Mouse (Mus musculus) lung, postnatal 0 days (tissue): ENCODE results near the gene Ptprg. TPM values are rescaled to one million over a fixed set of nuclear protein-coding genes. Genes with fewer than 3 reads are reported as not detected.
"Not testable (repeated sequence)": the region's sequence is repeated elsewhere in the genome, so short reads cannot be mapped to it uniquely, and the experiment has no call there.

Experiments
- ATAC-seq: fragments of 200-750 bp; cut with Nextera tagmentation; 2 replicates; pipeline ENCODE4 v1.8.0; 2017; ENCODE audit warnings: moderate library complexity
- DNase-seq: peaks from one replicate; pipeline ENCODE4 v3.0.0-alpha.2; 2016; ENCODE audit warnings: low spot score
- H3K27ac ChIP-seq: fragments of 300-500 bp; sonication (generic); 2 replicates; pipeline ENCODE4 v1.5.1; 2014; ENCODE audit warnings: antibody characterized with exemption, mild to moderate bottlenecking, low read length, mixed read lengths
- H3K27me3 ChIP-seq: fragments of 300-500 bp; sonication (generic); replicated peaks from 2 replicates; pipeline ENCODE4 v1.6.1; 2014; ENCODE audit warnings: low read length, mixed read lengths; ENCODE audit not compliant: insufficient read depth
- H3K36me3 ChIP-seq: fragments of 300-500 bp; sonication (generic); 2 replicates; pipeline ENCODE4 v1.6.1; 2014; ENCODE audit warnings: low read length, mixed read lengths; ENCODE audit not compliant: insufficient read depth
- H3K4me1 ChIP-seq: fragments of 300-500 bp; sonication (generic); 2 replicates; pipeline ENCODE4 v1.6.1; 2014; ENCODE audit warnings: antibody characterized with exemption, low read depth, low read length, mixed read lengths; ENCODE audit not compliant: insufficient read depth
- H3K4me2 ChIP-seq: fragments of 300-500 bp; sonication (generic); replicated peaks from 2 replicates; pipeline ENCODE4 v1.6.1; 2014; ENCODE audit warnings: low read depth, mild to moderate bottlenecking, low read length, moderate library complexity, mixed read lengths
- H3K4me3 ChIP-seq: fragments of 300-500 bp; sonication (generic); 2 replicates; pipeline ENCODE4 v1.5.1; 2014; ENCODE audit warnings: low read depth, low read length
- H3K9ac ChIP-seq: fragments of 300-500 bp; sonication (generic); replicated peaks from 2 replicates; pipeline ENCODE4 v1.6.1; 2014; ENCODE audit warnings: low read depth, mild to moderate bottlenecking
- H3K9me3 ChIP-seq: fragments of 300-500 bp; sonication (generic); 2 replicates; pipeline ENCODE4 v1.6.1; 2016; ENCODE audit warnings: low read length, mixed read lengths
- CTCF ChIP-seq: IDR thresholded peaks from 2 replicates; pipeline ENCODE4 v1.5.1; 2016; ENCODE audit warnings: antibody characterized with exemption, mild to moderate bottlenecking
- EP300 ChIP-seq: IDR thresholded peaks from 2 replicates; pipeline ENCODE4 v1.6.1; 2016; ENCODE audit warnings: antibody characterized with exemption, mild to moderate bottlenecking, control low read depth
- WGBS: fragments of 180-500 bp; shearing (Covaris S2); extraction: QIAGEN DNeasy Blood & Tissue Kit; methylation state at CpG from one replicate; pipeline ENCODE4 v1.1.7; 2014; 5-methylcytosine and 5-hydroxymethylcytosine counted together
- polyA plus RNA-seq: library from polyadenylated mRNA; unstranded; fragments of >200 nt; fragmentation: Nextera tagmentation; extraction: Ambion mirVana; gene quantifications from 2 replicates; pipeline ENCODE4 v1.2.1, GENCODE M21; 2015

Gene Ptprg
- polyA plus RNA-seq, 1 experiment from 2014 or later = 19.4 TPM

- TF ChIP-seq CTCF = no peak
- TF ChIP-seq EP300 = no peak
- no peak overlapping the region for H3K4me2 ChIP-seq
- no peaks in the 10 kb centered on the region for H3K4me1 ChIP-seq
- no peak overlapping the region for H3K9ac ChIP-seq
- H3K9me3 ChIP-seq = no peaks in the 10 kb centered on the region
- no peak for ATAC-seq
- no peaks in the 10 kb centered on the region for H3K36me3 ChIP-seq
- H3K27me3 ChIP-seq = no peaks in the 10 kb centered on the region
- 70% methylated on average over 8 of the region's 8 CpGs for WGBS
- H3K27ac ChIP-seq = no peak overlapping the region
- no peak for DNase-seq
- no peak overlapping the region for H3K4me3 ChIP-seq
Observed at GRCm38 (mm10) chr14:11962561-11962960, 409.2 kb downstream of the Ptprg start.

- no peak for TF ChIP-seq CTCF
- no peak for TF ChIP-seq EP300
- H3K4me3 ChIP-seq = no peak overlapping the region
- no peaks in the 10 kb centered on the region for H3K36me3 ChIP-seq
- no peak for ATAC-seq
- no peak overlapping the region for H3K4me2 ChIP-seq
- H3K27ac ChIP-seq = no peak overlapping the region
- 86% methylated on average over 10 of the region's 10 CpGs for WGBS
- H3K4me1 ChIP-seq = no peaks in the 10 kb centered on the region
- DNase-seq = no peak
- no peaks in the 10 kb centered on the region for H3K9me3 ChIP-seq
- no peak overlapping the region for H3K9ac ChIP-seq
- no peaks in the 10 kb centered on the region for H3K27me3 ChIP-seq
Observed at GRCm38 (mm10) chr14:11963791-11964190, 410.5 kb downstream of the Ptprg start.

DNA sequence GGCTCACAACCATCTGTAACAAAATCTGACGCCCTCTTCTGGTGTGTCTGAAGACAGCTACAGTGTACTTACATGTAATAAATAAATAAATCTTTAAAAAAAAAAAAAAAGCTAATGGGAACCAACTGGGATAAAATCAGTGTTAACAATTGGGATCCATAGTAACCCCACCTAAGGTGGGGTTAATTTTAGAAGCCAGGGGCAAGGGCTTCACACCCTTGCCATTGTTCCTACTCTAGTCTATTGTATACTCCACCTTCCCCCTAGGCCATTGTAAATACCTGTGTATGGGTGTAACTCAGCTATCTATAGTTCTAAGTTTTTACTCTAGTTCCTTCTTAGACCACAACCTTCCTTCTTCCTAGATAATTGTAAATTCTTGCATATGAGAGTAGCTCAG is 411.0 kb downstream of the Ptprg start:
- DNase-seq, H3K9ac ChIP-seq, H3K9me3 ChIP-seq, H3K4me2 ChIP-seq, H3K27ac ChIP-seq, H3K4me3 ChIP-seq, H3K4me1 ChIP-seq, H3K27me3 ChIP-seq, ATAC-seq, H3K36me3 ChIP-seq: not testable (repeated sequence)
- 56% methylated on average over 1 of the region's 1 CpGs for WGBS

- Histone ChIP-seq H3K4me1 (no peaks in the 10 kb centered on the region), H3K4me3 (no peak overlapping the region), H3K9me3 (no peaks in the 10 kb centered on the region), H3K9ac (no peak overlapping the region), H3K4me2 (no peak overlapping the region), H3K27me3 (no peaks in the 10 kb centered on the region), H3K36me3 (no peaks in the 10 kb centered on the region), H3K27ac (no peak overlapping the region)
- 28% methylated on average over 5 of the region's 5 CpGs for WGBS
- DNase-seq (no peak), ATAC-seq (peak; percentile 25; the same call in 1 of the 2 replicates)
- TF ChIP-seq EP300 = no peak
- no peak for TF ChIP-seq CTCF
Observed at GRCm38 (mm10) chr14:11965878-11966277, 412.5 kb downstream of the Ptprg start.

DNA sequence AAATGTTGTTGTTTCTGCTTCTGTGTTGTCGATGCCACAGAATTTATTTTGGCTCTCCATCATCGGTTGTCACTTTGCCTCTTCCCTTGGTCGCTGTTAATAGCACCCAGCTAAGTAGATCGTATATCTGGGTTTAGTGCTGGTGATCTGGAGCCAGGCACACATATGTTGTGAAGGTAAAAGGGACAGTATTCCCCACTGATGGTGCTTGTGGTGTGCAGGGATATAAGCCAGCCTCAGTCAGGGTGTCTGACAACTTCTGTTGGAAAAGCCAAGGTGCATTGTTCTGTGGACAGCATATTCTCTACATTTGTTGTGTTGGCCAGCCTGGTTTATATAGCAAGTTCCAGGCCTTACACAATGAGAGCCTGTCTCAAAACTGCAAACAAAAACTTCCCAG is 428.4 kb downstream of the Ptprg start:
- ATAC-seq = no peak
- Histone ChIP-seq H3K27ac (no peak overlapping the region), H3K9ac (no peak overlapping the region), H3K27me3 (no peaks in the 10 kb centered on the region), H3K36me3 (no peaks in the 10 kb centered on the region), H3K4me2 (no peak overlapping the region), H3K9me3 (no peaks in the 10 kb centered on the region), H3K4me1 (no peaks in the 10 kb centered on the region), H3K4me3 (no peak overlapping the region)
- TF ChIP-seq CTCF = no peak
- TF ChIP-seq EP300 = no peak
- 65% methylated on average over 4 of the region's 4 CpGs for WGBS
- DNase-seq = no peak

DNA sequence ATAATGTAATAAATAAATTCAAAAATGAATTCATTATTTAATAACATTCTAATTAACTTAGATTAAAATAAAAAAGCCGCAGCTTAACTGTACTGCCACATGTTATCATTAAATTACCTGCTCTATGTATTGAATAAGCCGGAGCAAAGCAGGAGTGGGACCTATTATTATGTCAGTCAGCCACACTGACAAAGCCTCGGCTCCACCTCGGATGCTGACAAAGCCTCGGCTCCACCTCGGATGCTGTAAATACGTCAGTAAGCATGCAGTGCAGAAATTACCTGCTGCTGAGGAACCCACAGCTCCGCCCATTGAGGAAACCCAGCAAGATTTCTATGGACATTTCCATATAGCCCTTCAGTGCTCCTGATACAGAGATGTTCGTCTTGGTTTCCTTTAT is 429.7 kb downstream of the Ptprg start:
- no peaks in the 10 kb centered on the region for H3K9me3 ChIP-seq
- no peaks in the 10 kb centered on the region for H3K36me3 ChIP-seq
- no peak overlapping the region for H3K4me3 ChIP-seq
- WGBS = 84% methylated on average over 9 of the region's 9 CpGs
- ATAC-seq (no peak), DNase-seq (no peak)
- H3K27me3 ChIP-seq = no peaks in the 10 kb centered on the region
- no peak overlapping the region for H3K4me2 ChIP-seq
- no peak overlapping the region for H3K9ac ChIP-seq
- no peaks in the 10 kb centered on the region for H3K4me1 ChIP-seq
- H3K27ac ChIP-seq = no peak overlapping the region
- TF ChIP-seq CTCF (no peak), EP300 (no peak)

DNA sequence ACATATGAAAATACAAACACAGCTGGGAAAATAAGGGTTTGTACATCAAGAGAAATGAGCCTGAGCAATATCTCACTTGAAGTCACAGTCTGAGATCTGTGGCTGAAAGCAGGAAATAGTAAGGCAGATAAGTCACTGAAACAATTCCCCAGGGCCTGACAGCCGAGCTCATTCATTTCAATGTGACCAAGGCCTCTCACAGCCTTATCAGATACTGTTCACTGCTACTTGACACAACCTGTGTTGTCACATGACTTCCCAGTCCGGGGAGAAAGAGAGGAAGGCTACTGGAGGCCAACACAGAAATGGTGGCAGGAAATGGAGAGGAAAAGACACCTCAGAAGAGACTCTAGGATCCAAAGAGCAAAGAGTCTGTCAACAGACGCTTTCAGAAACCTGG is 430.8 kb downstream of the Ptprg start:
- no peak overlapping the region for H3K27ac ChIP-seq
- no peak overlapping the region for H3K4me3 ChIP-seq
- TF ChIP-seq CTCF (no peak), EP300 (no peak)
- DNase-seq (no peak), ATAC-seq (no peak)
- H3K27me3 ChIP-seq = no peaks in the 10 kb centered on the region
- no peaks in the 10 kb centered on the region for H3K4me1 ChIP-seq
- WGBS = 36% methylated on average over 3 of the region's 3 CpGs
- H3K36me3 ChIP-seq = no peaks in the 10 kb centered on the region
- H3K4me2 ChIP-seq = no peak overlapping the region
- no peaks in the 10 kb centered on the region for H3K9me3 ChIP-seq
- no peak overlapping the region for H3K9ac ChIP-seq
